Mouse (Mus musculus) liver, adult 2 months (tissue): ENCODE measurements around the gene Gprc5c.

Source experiments
- CTCF ChIP-seq: fragments of 200-500 bp; IDR thresholded peaks from 2 replicates; pipeline ENCODE4 v1.5.1; 2011; ENCODE audit warnings: low read depth, low read length, control low read depth
- POLR2A ChIP-seq: fragments of 200-500 bp; IDR thresholded peaks from 2 replicates; pipeline ENCODE4 v1.6.1; 2011; ENCODE audit warnings: low read length, control low read depth; ENCODE audit not compliant: insufficient read depth; ENCODE audit errors: extremely low read depth

GRCm38 (mm10) chr11:114871540-114871939 is 20.6 kb downstream of the Gprc5c start:
- TF ChIP-seq CTCF (no peak), POLR2A (no peak)
